Mouse (Mus musculus): ENCODE measurements around the gene Trp53bp2. TPM values are rescaled to one million over a fixed set of nuclear protein-coding genes. Genes with fewer than 3 reads are reported as not detected.

The Trp53bp2 gene
- total and polyA plus RNA-seq, 2 experiments from 2014 or later: 9.9 to 21.1 TPM

GRCm38 (mm10) chr1:182483910-182484274 lies 74.9 kb downstream of the Trp53bp2 start:
- no peaks in the 10 kb centered on the region for H3K4me1 ChIP-seq (ENCODE audit: insufficient read depth, low read length)
- peaks cover 75% of the 10 kb centered on the region for H3K36me3 ChIP-seq (ENCODE audit: insufficient read depth, low read length)

DNA sequence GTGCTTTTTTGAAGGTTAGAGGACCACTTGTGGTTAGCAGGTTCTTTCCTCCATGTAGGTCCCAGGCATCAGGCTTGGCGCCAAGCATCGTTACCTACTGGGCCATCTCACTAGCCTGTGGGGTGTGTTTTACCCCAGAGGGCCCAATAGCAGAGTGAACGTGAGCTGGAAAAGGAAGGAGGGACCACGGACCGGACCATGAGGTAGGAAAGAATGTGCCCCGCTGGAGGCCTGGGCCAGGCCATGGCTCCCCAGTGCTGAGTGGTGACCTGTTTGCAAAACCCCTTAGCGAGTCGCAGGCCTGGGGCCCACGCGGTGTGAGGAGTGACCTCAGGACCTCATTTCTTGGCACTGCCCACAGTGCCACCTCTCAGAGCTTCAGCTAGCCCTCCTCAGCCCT lies 79.5 kb downstream of the Trp53bp2 start:
- ATAC-seq (ENCODE audit: low FRiP score): no peak

More at GRCm38 (mm10) chr1:182483910-182484274, 74.9 kb downstream of the Trp53bp2 start:
- H3K4me2 ChIP-seq (ENCODE audit: low read depth, low read length, poor library complexity, severe bottlenecking): no peak overlapping the region
- no peaks in the 10 kb centered on the region for H3K27me3 ChIP-seq (ENCODE audit: insufficient read depth, low read length)
- no peaks in the 10 kb centered on the region for H3K9me3 ChIP-seq (ENCODE audit: low read length)
- WGBS: 85% methylated on average over 12 of the region's 12 CpGs
- H3K27ac ChIP-seq (ENCODE audit: low read depth, low read length): no peak overlapping the region
- no peak for ATAC-seq (ENCODE audit: low FRiP score)
- TF ChIP-seq CTCF (IDR thresholded peaks at IDR 0.05): no peak
- no peak overlapping the region for H3K9ac ChIP-seq (replicated peaks; ENCODE audit: low read length, poor library complexity, severe bottlenecking)
- no peak overlapping the region for H3K4me3 ChIP-seq (ENCODE audit: low read depth, low read length)
- DNase-seq (ENCODE audit: low spot score): no peak

DNA sequence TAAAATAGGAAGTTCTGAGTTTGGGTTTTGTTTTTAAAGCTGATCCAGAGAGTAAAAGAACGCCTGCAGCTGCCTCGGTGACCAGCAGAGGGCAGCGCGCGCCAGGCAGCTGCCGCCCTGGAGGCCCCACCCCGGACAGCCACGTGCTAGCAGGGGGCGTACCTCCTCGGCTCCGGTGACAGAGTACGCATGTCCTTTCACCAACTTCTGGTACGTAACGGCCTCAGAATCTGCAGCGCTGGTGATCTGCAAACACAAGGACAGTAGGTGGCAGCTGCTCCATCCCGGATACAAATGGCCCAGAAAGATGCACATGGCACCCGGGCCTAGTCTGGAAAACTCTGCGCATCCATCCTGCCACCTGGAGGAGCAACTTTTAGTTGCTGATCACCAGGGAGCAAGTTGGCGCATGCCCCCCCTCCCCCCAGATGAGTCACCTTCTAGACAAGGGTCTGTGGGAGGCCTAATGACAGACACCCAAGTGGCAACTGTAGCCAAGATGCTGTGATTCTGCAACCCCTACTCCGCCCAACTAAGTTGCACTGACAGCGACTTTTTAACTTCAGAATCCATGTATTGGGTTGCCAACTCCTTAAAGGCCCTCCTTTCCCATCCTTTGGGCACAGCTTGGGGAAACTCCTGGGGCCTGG lies 81.0 kb downstream of the Trp53bp2 start:
- WGBS: 10% methylated on average over 21 of the region's 21 CpGs
- Histone ChIP-seq H3K9ac (replicated peaks; ENCODE audit: low read length, poor library complexity, severe bottlenecking) (no peak overlapping the region; the same call in 1 of the 2 replicates), H3K4me2 (ENCODE audit: low read depth, low read length, poor library complexity, severe bottlenecking) (peak overlapping the region; percentile 34), H3K9me3 (ENCODE audit: low read length) (no peaks in the 10 kb centered on the region), H3K27me3 (ENCODE audit: insufficient read depth, low read length) (no peaks in the 10 kb centered on the region), H3K36me3 (ENCODE audit: insufficient read depth, low read length) (peaks cover 37% of the 10 kb centered on the region), H3K4me1 (ENCODE audit: insufficient read depth, low read length) (no peaks in the 10 kb centered on the region), H3K27ac (ENCODE audit: low read depth, low read length) (peak overlapping the region; percentile 68), H3K4me3 (ENCODE audit: low read depth, low read length) (no peak overlapping the region)
- peak; percentile 94 for DNase-seq (ENCODE audit: low spot score)
- peak; percentile 94 for TF ChIP-seq CTCF (IDR thresholded peaks at IDR 0.05)
- peak; percentile 94 for ATAC-seq (ENCODE audit: low FRiP score)

More for the DNA sequence above, 79.5 kb downstream of the Trp53bp2 start:
- no peak overlapping the region for H3K9ac ChIP-seq (replicated peaks; ENCODE audit: low read length, poor library complexity, severe bottlenecking)
- H3K4me1 ChIP-seq (ENCODE audit: insufficient read depth, low read length): no peaks in the 10 kb centered on the region
- H3K27me3 ChIP-seq (ENCODE audit: insufficient read depth, low read length): no peaks in the 10 kb centered on the region
- H3K36me3 ChIP-seq (ENCODE audit: insufficient read depth, low read length): peaks cover 48% of the 10 kb centered on the region
- no peak overlapping the region for H3K4me3 ChIP-seq (ENCODE audit: low read depth, low read length)
- H3K4me2 ChIP-seq (ENCODE audit: low read depth, low read length, poor library complexity, severe bottlenecking): no peak overlapping the region
- no peak for TF ChIP-seq CTCF (IDR thresholded peaks at IDR 0.05)
- DNase-seq (ENCODE audit: low spot score): no peak
- H3K27ac ChIP-seq (ENCODE audit: low read depth, low read length): no peak overlapping the region
- WGBS: 91% methylated on average over 10 of the region's 10 CpGs
- H3K9me3 ChIP-seq (ENCODE audit: low read length): no peaks in the 10 kb centered on the region

- WGBS: 81% methylated on average over 7 of the region's 7 CpGs
- peak; percentile 41 for TF ChIP-seq CTCF (IDR thresholded peaks at IDR 0.05)
- Histone ChIP-seq H3K4me3 (ENCODE audit: low read depth, low read length) (no peak overlapping the region), H3K9ac (replicated peaks; ENCODE audit: low read length, poor library complexity, severe bottlenecking) (no peak overlapping the region), H3K4me2 (ENCODE audit: low read depth, low read length, poor library complexity, severe bottlenecking) (no peak overlapping the region), H3K4me1 (ENCODE audit: insufficient read depth, low read length) (no peaks in the 10 kb centered on the region), H3K9me3 (ENCODE audit: low read length) (no peaks in the 10 kb centered on the region), H3K36me3 (ENCODE audit: insufficient read depth, low read length) (peaks cover 30% of the 10 kb centered on the region), H3K27me3 (ENCODE audit: insufficient read depth, low read length) (no peaks in the 10 kb centered on the region), H3K27ac (ENCODE audit: low read depth, low read length) (no peak overlapping the region)
- DNase-seq (ENCODE audit: low spot score) (no peak), ATAC-seq (ENCODE audit: low FRiP score) (no peak)
Measured at GRCm38 (mm10) chr1:182490568-182490967, 81.6 kb downstream of the Trp53bp2 start.

GRCm38 (mm10) chr1:182491839-182492238 lies 82.9 kb downstream of the Trp53bp2 start:
- Histone ChIP-seq H3K4me2 (ENCODE audit: low read depth, low read length, poor library complexity, severe bottlenecking) (no peak overlapping the region), H3K9me3 (ENCODE audit: low read length) (no peaks in the 10 kb centered on the region), H3K4me3 (ENCODE audit: low read depth, low read length) (no peak overlapping the region), H3K27me3 (ENCODE audit: insufficient read depth, low read length) (no peaks in the 10 kb centered on the region), H3K4me1 (ENCODE audit: insufficient read depth, low read length) (no peaks in the 10 kb centered on the region), H3K36me3 (ENCODE audit: insufficient read depth, low read length) (peaks cover 23% of the 10 kb centered on the region), H3K9ac (replicated peaks; ENCODE audit: low read length, poor library complexity, severe bottlenecking) (no peak overlapping the region), H3K27ac (ENCODE audit: low read depth, low read length) (no peak overlapping the region)
- ATAC-seq (ENCODE audit: low FRiP score): no peak
- TF ChIP-seq CTCF (IDR thresholded peaks at IDR 0.05): no peak
- WGBS: 92% methylated on average over 6 of the region's 6 CpGs
- no peak for DNase-seq (ENCODE audit: low spot score)

- no peaks in the 10 kb centered on the region for H3K9me3 ChIP-seq (ENCODE audit: low read length)
- no peaks in the 10 kb centered on the region for H3K4me1 ChIP-seq (ENCODE audit: insufficient read depth, low read length)
- 74% methylated on average over 17 of the region's 17 CpGs for WGBS
- no peaks in the 10 kb centered on the region for H3K27me3 ChIP-seq (ENCODE audit: insufficient read depth, low read length)
- ATAC-seq (ENCODE audit: low FRiP score): no peak
- H3K36me3 ChIP-seq (ENCODE audit: insufficient read depth, low read length): 0 out of 2 replicates have a peak, but pooled peaks cover 7% of the 10 kb centered on the region
- no peak for DNase-seq (ENCODE audit: low spot score)
- no peak for TF ChIP-seq CTCF (IDR thresholded peaks at IDR 0.05)
- no peak overlapping the region for H3K4me2 ChIP-seq (ENCODE audit: low read depth, low read length, poor library complexity, severe bottlenecking)
- no peak overlapping the region for H3K4me3 ChIP-seq (ENCODE audit: low read depth, low read length)
- H3K9ac ChIP-seq (replicated peaks; ENCODE audit: low read length, poor library complexity, severe bottlenecking): no peak overlapping the region
- no peak overlapping the region for H3K27ac ChIP-seq (ENCODE audit: low read depth, low read length)
Measured at GRCm38 (mm10) chr1:182494285-182495145, 85.5 kb downstream of the Trp53bp2 start.

Data from midbrain, postnatal 0 days (tissue).